Mouse (Mus musculus) liver, postnatal 0 days (tissue): ENCODE measurements around the gene Adgrl2. TPM values are rescaled to one million over a fixed set of nuclear protein-coding genes. Genes with fewer than 3 reads are reported as not detected.
A peak's percentile ranks its signal among the peaks of the same experiment; 100 is the strongest.

ENCODE experiments used
- ATAC-seq: fragments of 200-750 bp; cut with Nextera tagmentation; 2 replicates; pipeline ENCODE4 v1.8.0; 2017; ENCODE audit warnings: mild to moderate bottlenecking, moderate library complexity
- DNase-seq: peaks from one replicate; pipeline ENCODE4 v3.0.0-alpha.2; 2016
- H3K27ac ChIP-seq: fragments of 300-500 bp; sonication (generic); 2 replicates; pipeline ENCODE4 v1.5.1; 2014; ENCODE audit warnings: antibody characterized with exemption, moderate library complexity, mild to moderate bottlenecking, low read depth
- H3K27me3 ChIP-seq: fragments of 300-500 bp; sonication (generic); 2 replicates; pipeline ENCODE4 v1.6.1; 2014; ENCODE audit warnings: low read length, control low read depth, mixed read lengths; ENCODE audit not compliant: insufficient read depth
- H3K36me3 ChIP-seq: fragments of 300-500 bp; sonication (generic); replicated peaks from 2 replicates; pipeline ENCODE4 v1.6.1; 2014; ENCODE audit warnings: mild to moderate bottlenecking, control low read depth, low read length, moderate library complexity, mixed read lengths; ENCODE audit not compliant: insufficient read depth
- H3K4me1 ChIP-seq: fragments of 300-500 bp; sonication (generic); 2 replicates; pipeline ENCODE4 v1.6.1; 2014; ENCODE audit warnings: antibody characterized with exemption, mild to moderate bottlenecking, control low read depth; ENCODE audit not compliant: insufficient read depth
- H3K4me2 ChIP-seq: fragments of 300-500 bp; sonication (generic); 2 replicates; pipeline ENCODE4 v1.6.1; 2014; ENCODE audit warnings: low read depth, mild to moderate bottlenecking, low read length, moderate library complexity, mixed read lengths
- H3K4me3 ChIP-seq: fragments of 300-500 bp; sonication (generic); 2 replicates; pipeline ENCODE4 v1.5.1; 2014; ENCODE audit warnings: low read depth, low read length
- H3K9ac ChIP-seq: fragments of 300-500 bp; sonication (generic); replicated peaks from 2 replicates; pipeline ENCODE4 v1.6.1; 2014; ENCODE audit warnings: mild to moderate bottlenecking, moderate library complexity
- H3K9me3 ChIP-seq: fragments of 300-500 bp; sonication (generic); 2 replicates; pipeline ENCODE4 v1.6.1; 2016; ENCODE audit warnings: mild to moderate bottlenecking, control low read depth, low read length, mixed read lengths
- CTCF ChIP-seq: sonication (generic); IDR thresholded peaks from 2 replicates; pipeline ENCODE4 v1.5.1; 2016; ENCODE audit warnings: antibody characterized with exemption, low read depth
- EP300 ChIP-seq: IDR thresholded peaks from 2 replicates; pipeline ENCODE4 v1.6.1; 2016; ENCODE audit warnings: antibody characterized with exemption, low read depth, mild to moderate bottlenecking
- WGBS: fragments of 180-500 bp; shearing (Covaris S2); extraction: QIAGEN DNeasy Blood & Tissue Kit; methylation state at CpG from one replicate; pipeline ENCODE4 v1.1.7; 2014; ENCODE audit not compliant: insufficient replicate concordance; 5-methylcytosine and 5-hydroxymethylcytosine counted together
- polyA plus RNA-seq: library from polyadenylated mRNA; unstranded; fragments of >200 nt; fragmentation: Nextera tagmentation; extraction: Ambion mirVana; gene quantifications from 2 replicates; pipeline ENCODE4 v1.2.1, GENCODE M21; 2015

The Adgrl2 gene
- polyA plus RNA-seq = 8.2 and 9.1 TPM in 2 replicates

GRCm38 (mm10) chr3:148990531-148991003, at the start of gene Adgrl2:
Gene Adgrl2, minus strand, starts transcription at chr3:148990555.
- H3K27ac ChIP-seq = peak within 1 kb of the TSS; percentile 89
- WGBS = under 1% methylated on average over 25 of the region's 25 CpGs
- peak within 1 kb of the TSS; percentile 76 for H3K4me3 ChIP-seq
- ATAC-seq (no peak), DNase-seq (no peak)
- peaks cover 3% of the 10 kb centered on the region; the same call in 1 of the 2 replicates for H3K4me1 ChIP-seq
- TF ChIP-seq CTCF (no peak), EP300 (no peak)
- H3K9me3 ChIP-seq = no peaks in the 10 kb centered on the region
- H3K9ac ChIP-seq = peak within 1 kb of the TSS; percentile 69
- peaks cover 16% of the 10 kb centered on the region for H3K27me3 ChIP-seq
- peak within 1 kb of the TSS; percentile 83 for H3K4me2 ChIP-seq
- H3K36me3 ChIP-seq = no peaks in the 10 kb centered on the region

DNA sequence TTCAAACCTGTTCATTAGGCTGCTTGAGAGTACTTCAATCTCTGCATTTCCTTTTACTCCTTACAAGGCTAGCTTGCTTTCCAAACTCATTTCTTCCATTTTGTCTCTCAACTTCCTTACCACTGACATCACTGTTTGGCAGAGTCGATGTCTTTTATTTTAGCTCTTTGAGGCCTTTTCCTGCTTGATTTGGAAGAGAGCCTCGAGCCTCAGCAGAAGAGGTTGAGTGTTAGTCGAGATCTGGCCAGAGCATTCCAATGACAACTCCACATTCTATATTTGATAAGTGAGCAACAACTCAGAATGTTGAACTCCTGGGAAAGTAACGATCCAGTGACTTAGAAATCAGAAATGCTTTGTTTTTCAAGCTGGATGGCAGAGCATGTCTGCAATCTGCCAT, 48.4 kb upstream of the Adgrl2 start:
- 56% methylated on average over 4 of the region's 4 CpGs for WGBS
- Histone ChIP-seq H3K27me3 (no peaks in the 10 kb centered on the region), H3K4me2 (no peak overlapping the region), H3K36me3 (no peaks in the 10 kb centered on the region), H3K4me3 (no peak overlapping the region), H3K27ac (no peak overlapping the region), H3K4me1 (peaks cover 2% of the 10 kb centered on the region), H3K9ac (no peak overlapping the region), H3K9me3 (no peaks in the 10 kb centered on the region)
- no peak for DNase-seq
- no peak for ATAC-seq
- TF ChIP-seq CTCF = no peak
- no peak for TF ChIP-seq EP300

- no peak overlapping the region for H3K4me2 ChIP-seq
- DNase-seq = no peak
- H3K9me3 ChIP-seq = no peaks in the 10 kb centered on the region
- ATAC-seq = no peak
- H3K9ac ChIP-seq = no peak overlapping the region
- no peaks in the 10 kb centered on the region for H3K4me1 ChIP-seq
- H3K27me3 ChIP-seq = no peaks in the 10 kb centered on the region
- H3K36me3 ChIP-seq = no peaks in the 10 kb centered on the region
- TF ChIP-seq CTCF (peak; percentile 23; the same call in 1 of the 2 replicates), EP300 (no peak)
- no peak overlapping the region for H3K4me3 ChIP-seq
- WGBS = 68% methylated on average over 5 of the region's 5 CpGs
- no peak overlapping the region for H3K27ac ChIP-seq
These were observed 29.6 kb upstream of the Adgrl2 start for GRCm38 (mm10) chr3:149019925-149020324.

GRCm38 (mm10) chr3:149009311-149009710, 19.0 kb upstream of the Adgrl2 start:
- Histone ChIP-seq H3K9ac (no peak overlapping the region), H3K9me3 (no peaks in the 10 kb centered on the region), H3K36me3 (no peaks in the 10 kb centered on the region), H3K4me3 (no peak overlapping the region), H3K27me3 (no peaks in the 10 kb centered on the region), H3K4me1 (no peaks in the 10 kb centered on the region), H3K27ac (no peak overlapping the region), H3K4me2 (no peak overlapping the region)
- no peak for TF ChIP-seq CTCF
- TF ChIP-seq EP300 = no peak
- ATAC-seq (no peak), DNase-seq (no peak)
- WGBS = 52% methylated on average over 7 of the region's 7 CpGs

DNA sequence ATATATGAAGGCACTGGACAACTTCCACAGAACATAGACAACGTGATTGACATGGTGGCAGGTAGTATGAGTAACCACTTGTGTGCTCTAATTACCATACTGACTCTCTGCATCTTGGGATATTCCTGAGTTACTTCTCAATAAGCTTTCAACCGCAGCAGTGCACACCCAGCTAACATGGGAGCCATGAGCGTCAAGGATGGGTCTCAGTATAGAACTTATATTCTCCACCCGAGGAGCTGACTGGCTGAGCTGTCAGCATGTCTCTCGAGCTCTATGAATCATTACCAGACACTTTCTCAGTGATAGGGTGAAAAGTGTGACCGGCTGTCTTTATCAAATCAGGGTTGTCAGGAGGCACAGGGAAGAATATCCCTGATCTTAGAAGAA, 18.3 kb upstream of the Adgrl2 start:
- no peak for DNase-seq
- Histone ChIP-seq H3K4me1 (no peaks in the 10 kb centered on the region), H3K27ac (no peak overlapping the region), H3K4me2 (peak overlapping the region; percentile 47), H3K27me3 (no peaks in the 10 kb centered on the region), H3K9me3 (no peaks in the 10 kb centered on the region), H3K9ac (no peak overlapping the region), H3K4me3 (no peak overlapping the region), H3K36me3 (no peaks in the 10 kb centered on the region)
- 54% methylated on average over 6 of the region's 6 CpGs for WGBS
- ATAC-seq = no peak
- TF ChIP-seq EP300 = no peak
- TF ChIP-seq CTCF = no peak

- no peak for TF ChIP-seq EP300
- no peak for TF ChIP-seq CTCF
- Histone ChIP-seq H3K27me3 (no peaks in the 10 kb centered on the region), H3K9ac (no peak overlapping the region), H3K27ac (no peak overlapping the region), H3K9me3 (no peaks in the 10 kb centered on the region), H3K4me1 (no peaks in the 10 kb centered on the region), H3K36me3 (no peaks in the 10 kb centered on the region), H3K4me3 (no peak overlapping the region), H3K4me2 (peak overlapping the region; percentile 47)
- 59% methylated on average over 20 of the region's 20 CpGs for WGBS
- DNase-seq (no peak), ATAC-seq (no peak)
These were observed 17.7 kb upstream of the Adgrl2 start for GRCm38 (mm10) chr3:149007860-149008633.
